Mouse (Mus musculus) thymus, adult 18-20 months (tissue): ENCODE measurements around the gene Cd4.
A peak's percentile ranks its signal among the peaks of the same experiment; 100 is the strongest.

ENCODE experiments used
- DNase-seq, 2 experiments: peaks; one replicate each; pipeline ENCODE4 v3.0.0; 2022; ENCODE audit warnings: mixed read lengths in 2 of 2

Gene Cd4

GRCm38 (mm10) chr6:124883351-124883750 is 4.7 kb downstream of the Cd4 start:
- no peak for DNase-seq

GRCm38 (mm10) chr6:124881821-124882220 is 6.2 kb downstream of the Cd4 start:
- DNase-seq = no peak

GRCm38 (mm10) chr6:124879390-124879789 is 8.6 kb downstream of the Cd4 start:
- DNase-seq = peak; percentile 72 to 79

- peak in 1 of 2 experiments; percentile 8 for DNase-seq
Observed at GRCm38 (mm10) chr6:124874348-124874747, 13.7 kb downstream of the Cd4 start.

GRCm38 (mm10) chr6:124866560-124866959 is 21.5 kb downstream of the Cd4 start:
- no peak for DNase-seq

GRCm38 (mm10) chr6:124865766-124866362 is 22.2 kb downstream of the Cd4 start:
- no peak for DNase-seq

GRCm38 (mm10) chr6:124863658-124864298 is 24.2 kb downstream of the Cd4 start, which contains the start of gene Gpr162:
Gene Gpr162, minus strand, starts transcription at chr6:124863983.
- peak; percentile 49 to 73 for DNase-seq

- peak; percentile 73 to 82 for DNase-seq
Observed at GRCm38 (mm10) chr6:124863125-124863657, 24.8 kb downstream of the Cd4 start.

GRCm38 (mm10) chr6:124862406-124863124 is 25.5 kb downstream of the Cd4 start:
- no peak for DNase-seq

GRCm38 (mm10) chr6:124861802-124862201 is 26.2 kb downstream of the Cd4 start:
- DNase-seq = no peak

GRCm38 (mm10) chr6:124861266-124861665 is 26.8 kb downstream of the Cd4 start:
- no peak for DNase-seq

- DNase-seq = no peak
Observed at GRCm38 (mm10) chr6:124860511-124860910, 27.5 kb downstream of the Cd4 start.

- peak; percentile 70 to 78 for DNase-seq
Observed at GRCm38 (mm10) chr6:124859725-124860124, 28.3 kb downstream of the Cd4 start.

GRCm38 (mm10) chr6:124858561-124859318 is 29.3 kb downstream of the Cd4 start:
- DNase-seq = no peak

- no peak for DNase-seq
Observed at GRCm38 (mm10) chr6:124857840-124858530, 30.0 kb downstream of the Cd4 start.

- DNase-seq = peak; percentile 69 to 76
Observed at GRCm38 (mm10) chr6:124856916-124857839, 30.8 kb downstream of the Cd4 start, which contains the start of gene P3h3. Gene P3h3, minus strand, starts transcription at chr6:124857752.

GRCm38 (mm10) chr6:124856321-124856720 is 31.7 kb downstream of the Cd4 start:
- no peak for DNase-seq

- no peak for DNase-seq
Observed at GRCm38 (mm10) chr6:124854647-124855046, 33.4 kb downstream of the Cd4 start.

GRCm38 (mm10) chr6:124850535-124850934 is 37.5 kb downstream of the Cd4 start:
- DNase-seq = no peak

- DNase-seq = peak; percentile 74 to 82
Observed at GRCm38 (mm10) chr6:124847305-124847704, 40.7 kb downstream of the Cd4 start.
